17 mouse cellular contexts compared by ENCODE assay signal in genomic region chr1:171469678-171470077, GRCm38 (mm10). TPM values are rescaled to one million over a fixed set of nuclear protein-coding genes. Genes with fewer than 3 reads are reported as not detected.
DNase-seq lines count a peak whose midpoint lies in the region; ATAC-seq and TF ChIP-seq lines count a peak whose summit lies in the region.
"Had no signal": no experiment of that assay in that cellular context is flagged by ENCODE, and none has a peak within 500 bp of the region (broad histone marks: within the 10 kb centered on the region; RNA-seq: fewer than 3 reads in every experiment).

No protein-coding gene starts in this region.

- TF ChIP-seq EP300 in stomach, postnatal 0 days (optimal IDR thresholded peaks at IDR 0.05): no peak

- peak overlapping the region; percentile 37; the same call in 1 of the 2 replicates for H3K4me2 ChIP-seq in heart, embryonic 16.5 days (ENCODE audit: low read depth, low read length)
- H3K4me2 ChIP-seq in stomach, postnatal 0 days (replicated peaks; ENCODE audit: low read depth): no peak overlapping the region
- no peak overlapping the region for H3K4me2 ChIP-seq in intestine, postnatal 0 days (replicated peaks; ENCODE audit: low read depth)
- H3K4me2 ChIP-seq: embryonic facial prominence, embryonic 12.5 days; liver, embryonic 15.5 days; neural tube, embryonic 15.5 days had no signal

- no peaks in the 10 kb centered on the region for H3K9me3 ChIP-seq in heart, embryonic 10.5 days
- H3K9me3 ChIP-seq in heart, embryonic 16.5 days (replicated peaks; ENCODE audit: control insufficient read depth, low read length): no peaks in the 10 kb centered on the region
- H3K9me3 ChIP-seq in stomach, postnatal 0 days (ENCODE audit: control insufficient read depth, low read length): no peaks in the 10 kb centered on the region
- H3K9me3 ChIP-seq in intestine, postnatal 0 days (ENCODE audit: control insufficient read depth): no peaks in the 10 kb centered on the region
- H3K9me3 ChIP-seq: embryonic facial prominence, embryonic 12.5 days; forebrain, embryonic 12.5 days; limb, embryonic 10.5 days; liver, embryonic 15.5 days; midbrain, embryonic 10.5 days; neural tube, embryonic 15.5 days had no signal

- no peak overlapping the region for H3K27ac ChIP-seq in heart, embryonic 10.5 days
- H3K27ac ChIP-seq in heart, embryonic 16.5 days (ENCODE audit: low read length): peak overlapping the region; percentile 60
- H3K27ac ChIP-seq in stomach, postnatal 0 days (replicated peaks): 0 out of 2 replicates have a peak overlapping the region, but pooled peaks have one; percentile 56
- H3K27ac ChIP-seq in intestine, postnatal 0 days (ENCODE audit: low read depth, low read length): no peak overlapping the region
- H3K27ac ChIP-seq: embryonic facial prominence, embryonic 12.5 days; forebrain, embryonic 12.5 days; hindbrain, postnatal 0 days; layer of hippocampus, adult 2 months; limb, embryonic 10.5 days; liver, embryonic 15.5 days; midbrain, embryonic 10.5 days; neural tube, embryonic 15.5 days had no signal

- TF ChIP-seq CTCF in stomach, postnatal 0 days (IDR thresholded peaks at IDR 0.05; ENCODE audit: low read depth): no peak
- TF ChIP-seq CTCF in intestine, postnatal 0 days (IDR thresholded peaks at IDR 0.05; ENCODE audit: low read depth): no peak

- 0 out of 2 replicates have a peak overlapping the region, but pooled peaks have one; percentile 33 for H3K4me3 ChIP-seq in heart, embryonic 10.5 days
- H3K4me3 ChIP-seq in heart, embryonic 16.5 days (ENCODE audit: low read length): no peak overlapping the region
- H3K4me3 ChIP-seq in stomach, postnatal 0 days (ENCODE audit: low read depth, low read length): no peak overlapping the region
- no peak overlapping the region for H3K4me3 ChIP-seq in intestine, postnatal 0 days (ENCODE audit: low read depth, low read length)
- H3K4me3 ChIP-seq: embryonic facial prominence, embryonic 12.5 days; erythroblast, embryonic 14.5 days; forebrain, embryonic 12.5 days; layer of hippocampus, adult 2 months; limb, embryonic 10.5 days; liver, embryonic 15.5 days; midbrain, embryonic 10.5 days; neural tube, embryonic 15.5 days had no signal

- 0 out of 2 replicates have a peak, but pooled peaks have one; percentile 55 for ATAC-seq in heart, embryonic 16.5 days (replicated peaks; ENCODE audit: extremely low read depth, insufficient read depth, low FRiP score)
- no peak for ATAC-seq in stomach, postnatal 0 days (ENCODE audit: low FRiP score, low TSS enrichment)
- no peak for ATAC-seq in intestine, postnatal 0 days
- ATAC-seq: hindbrain, postnatal 0 days had no signal

- H3K36me3 ChIP-seq in heart, embryonic 10.5 days: no peaks in the 10 kb centered on the region
- H3K36me3 ChIP-seq in heart, embryonic 16.5 days (ENCODE audit: control insufficient read depth, insufficient read depth): no peaks in the 10 kb centered on the region
- no peaks in the 10 kb centered on the region for H3K36me3 ChIP-seq in stomach, postnatal 0 days (ENCODE audit: control insufficient read depth, insufficient read depth, low read length)
- no peaks in the 10 kb centered on the region for H3K36me3 ChIP-seq in intestine, postnatal 0 days (ENCODE audit: control insufficient read depth, insufficient read depth)
- H3K36me3 ChIP-seq: embryonic facial prominence, embryonic 12.5 days; forebrain, embryonic 12.5 days; limb, embryonic 10.5 days; liver, embryonic 15.5 days; midbrain, embryonic 10.5 days; neural tube, embryonic 15.5 days had no signal

- DNase-seq in heart, embryonic 10.5 days (ENCODE audit: low spot score): no peak
- DNase-seq in heart, postnatal 25 days (ENCODE audit: low spot score): no peak
- DNase-seq in heart, adult 18-20 months: no peak
- DNase-seq in ES-CJ7 (ENCODE audit: low read depth, low spot score): peak; percentile 1
- no peak for DNase-seq in stomach, postnatal 0 days (ENCODE audit: low spot score)

- intact Hi-C loops in heart, postnatal 25 days (cut with DNase I): loop anchor here (2.0 to 10.0 kb wide), 3 partner anchors 32 to 355 kb away; partner anchors contain the start of genes Cfap126, F11r and Usf1

- H3K9ac ChIP-seq in heart, embryonic 16.5 days (ENCODE audit: low read length): no peak overlapping the region
- no peak overlapping the region for H3K9ac ChIP-seq in stomach, postnatal 0 days (ENCODE audit: low read length)
- H3K9ac ChIP-seq in intestine, postnatal 0 days (ENCODE audit: low read depth, low read length): no peak overlapping the region
- H3K9ac ChIP-seq: embryonic facial prominence, embryonic 12.5 days; forebrain, embryonic 12.5 days; liver, embryonic 15.5 days; neural tube, embryonic 15.5 days had no signal

- WGBS in heart, embryonic 10.5 days: 60% methylated on average over 3 of the region's 3 CpGs
- 51% methylated on average over 3 of the region's 3 CpGs for WGBS in heart, embryonic 16.5 days
- WGBS in stomach, postnatal 0 days: 60% methylated on average over 3 of the region's 3 CpGs
- 62% methylated on average over 3 of the region's 3 CpGs for WGBS in intestine, postnatal 0 days

- H3K27me3 ChIP-seq in heart, embryonic 10.5 days (ENCODE audit: insufficient read depth, poor library complexity, severe bottlenecking): no peaks in the 10 kb centered on the region
- H3K27me3 ChIP-seq in heart, embryonic 16.5 days (ENCODE audit: control insufficient read depth, insufficient read depth, low read length): no peaks in the 10 kb centered on the region
- H3K27me3 ChIP-seq in stomach, postnatal 0 days (ENCODE audit: control insufficient read depth, insufficient read depth, low read length): no peaks in the 10 kb centered on the region
- no peaks in the 10 kb centered on the region for H3K27me3 ChIP-seq in intestine, postnatal 0 days (replicated peaks; ENCODE audit: control insufficient read depth, insufficient read depth, low read length)
- H3K27me3 ChIP-seq: embryonic facial prominence, embryonic 12.5 days; forebrain, embryonic 12.5 days; liver, embryonic 15.5 days; neural tube, embryonic 15.5 days had no signal

- H3K4me1 ChIP-seq in heart, embryonic 10.5 days: peaks cover 14% of the 10 kb centered on the region
- H3K4me1 ChIP-seq in heart, embryonic 16.5 days (ENCODE audit: control insufficient read depth, insufficient read depth, low read length): peaks cover 7% of the 10 kb centered on the region
- no peaks in the 10 kb centered on the region for H3K4me1 ChIP-seq in stomach, postnatal 0 days (replicated peaks; ENCODE audit: control insufficient read depth, insufficient read depth)
- no peaks in the 10 kb centered on the region for H3K4me1 ChIP-seq in intestine, postnatal 0 days (replicated peaks; ENCODE audit: control insufficient read depth, insufficient read depth, low read length)
- H3K4me1 ChIP-seq: embryonic facial prominence, embryonic 12.5 days; forebrain, embryonic 12.5 days; limb, embryonic 10.5 days; midbrain, embryonic 10.5 days; neural tube, embryonic 15.5 days had no signal

RNA-seq across cellular contexts. Expression of gene F11r, which starts 32.3 kb away (rescaled TPM):
- polyA plus RNA-seq in heart, embryonic 10.5 days (2016; fragmentation: Nextera tagmentation; extraction: Ambion mirVana): 76.9 and 78.6 TPM in 2 replicates
- 10 to 100 TPM; 37.1 to 38.9 TPM for total RNA-seq in heart, postnatal 25 days (2021)
- polyA plus RNA-seq in heart, embryonic 16.5 days (2015; fragmentation: Nextera tagmentation; extraction: Ambion mirVana): 76.1 and 80.0 TPM in 2 replicates
- 10 to 100 TPM; 33.3 to 34.1 TPM for total RNA-seq in heart, adult 18-20 months (2021)
- polyA plus RNA-seq in stomach, postnatal 0 days (2015; fragmentation: Nextera tagmentation; extraction: Ambion mirVana): 95.8 and 113 TPM in 2 replicates
- polyA plus RNA-seq in intestine, postnatal 0 days (2015; fragmentation: Nextera tagmentation; extraction: Ambion mirVana): 72.5 and 83.1 TPM in 2 replicates
- polyA plus RNA-seq: erythroblast, embryonic 14.5 days had no signal

RNA-seq across cellular contexts. Expression of gene Alyref2, which starts 33.6 kb away (rescaled TPM):
- polyA plus RNA-seq in heart, embryonic 10.5 days (2016; fragmentation: Nextera tagmentation; extraction: Ambion mirVana): 10.7 and 10.8 TPM in 2 replicates
- 1 to 10 TPM; 2.4 to 3.3 TPM for total RNA-seq in heart, postnatal 25 days (2021)
- 15.8 and 17.2 TPM in 2 replicates for polyA plus RNA-seq in heart, embryonic 16.5 days (2015; fragmentation: Nextera tagmentation; extraction: Ambion mirVana)
- total RNA-seq in heart, adult 18-20 months (2021): 1 to 10 TPM; 1.6 to 2.6 TPM
- 11.1 and 11.2 TPM in 2 replicates for polyA plus RNA-seq in stomach, postnatal 0 days (2015; fragmentation: Nextera tagmentation; extraction: Ambion mirVana)
- polyA plus RNA-seq in intestine, postnatal 0 days (2015; fragmentation: Nextera tagmentation; extraction: Ambion mirVana): 15.4 and 16.1 TPM in 2 replicates

RNA-seq across cellular contexts. Expression of gene Tstd1, which starts 51.0 kb away (rescaled TPM):
- polyA plus RNA-seq in heart, embryonic 10.5 days (2016; fragmentation: Nextera tagmentation; extraction: Ambion mirVana): 2.6 and 4.0 TPM in 2 replicates
- total RNA-seq in heart, postnatal 25 days (2021): 1 to 10 TPM; 1.2 to 1.6 TPM
- 3.7 and 4.2 TPM in 2 replicates for polyA plus RNA-seq in heart, embryonic 16.5 days (2015; fragmentation: Nextera tagmentation; extraction: Ambion mirVana)
- 1 to 10 TPM in 1 of 2 experiments, not detected in 1; 1.6 TPM for total RNA-seq in heart, adult 18-20 months (2021)
- polyA plus RNA-seq in stomach, postnatal 0 days (2015; fragmentation: Nextera tagmentation; extraction: Ambion mirVana): 3.7 and 3.8 TPM in 2 replicates
- 1.7 and 2.8 TPM in 2 replicates for polyA plus RNA-seq in intestine, postnatal 0 days (2015; fragmentation: Nextera tagmentation; extraction: Ambion mirVana)
- total RNA-seq: hindbrain, postnatal 0 days; midbrain, postnatal 0 days had no signal
- polyA plus RNA-seq: erythroblast, embryonic 14.5 days had no signal

RNA-seq across cellular contexts. Expression of gene Usf1, which starts 58.6 kb away (rescaled TPM):
- polyA plus RNA-seq in heart, embryonic 10.5 days (2016; fragmentation: Nextera tagmentation; extraction: Ambion mirVana): 65.2 and 70.9 TPM in 2 replicates
- total RNA-seq in heart, postnatal 25 days (2021): 10 to 100 TPM; 38.7 to 42.6 TPM
- polyA plus RNA-seq in heart, embryonic 16.5 days (2015; fragmentation: Nextera tagmentation; extraction: Ambion mirVana): 47.5 and 53.1 TPM in 2 replicates
- total RNA-seq in heart, adult 18-20 months (2021): 10 to 100 TPM; 40.1 to 42.5 TPM
- 39.1 and 41.6 TPM in 2 replicates for polyA plus RNA-seq in stomach, postnatal 0 days (2015; fragmentation: Nextera tagmentation; extraction: Ambion mirVana)
- polyA plus RNA-seq in intestine, postnatal 0 days (2015; fragmentation: Nextera tagmentation; extraction: Ambion mirVana): 35.1 and 36.5 TPM in 2 replicates

Comparison
In these comparisons a context has a peak if more than half of its experiments do, and no peak if none do; other contexts are left out.
1. H3K27ac ChIP-seq: peak in heart, embryonic 16.5 days (single experiment) and stomach, postnatal 0 days (single experiment); none in heart, embryonic 10.5 days (single experiment) and intestine, postnatal 0 days (single experiment).